Mouse (Mus musculus) thymus, adult 2 months (tissue): ENCODE measurements at regions not wholly inside any gene's neighbourhood (a gene's known extent, or its start where the extent isn't known, plus 50 kb on each side); places are given as distances from the start of the nearest gene placed in this dataset.

ENCODE experiments used
- DNase-seq: peaks from one replicate; pipeline ENCODE4 v3.0.0; 2021
- H3K27ac ChIP-seq: fragments of 200-500 bp; 2 replicates; pipeline ENCODE4 v1.5.1; 2012; ENCODE audit warnings: low read length, control low read depth; ENCODE audit not compliant: control insufficient read depth, insufficient read depth
- H3K27me3 ChIP-seq: fragments of 200-500 bp; 2 replicates; pipeline ENCODE4 v1.6.1; 2012; ENCODE audit warnings: mild to moderate bottlenecking, low read length, moderate library complexity, mixed read lengths; ENCODE audit not compliant: control insufficient read depth, insufficient read depth
- H3K36me3 ChIP-seq: fragments of 200-500 bp; 2 replicates; pipeline ENCODE4 v1.6.1; 2012; ENCODE audit warnings: mild to moderate bottlenecking, low read length, moderate library complexity; ENCODE audit not compliant: control insufficient read depth, insufficient read depth
- H3K4me1 ChIP-seq: fragments of 200-500 bp; replicated peaks from 2 replicates; pipeline ENCODE4 v1.6.1; 2012; ENCODE audit warnings: low read length; ENCODE audit not compliant: control insufficient read depth, insufficient read depth
- H3K4me3 ChIP-seq: fragments of 200-500 bp; 2 replicates; pipeline ENCODE4 v1.5.1; 2012; ENCODE audit warnings: mild to moderate bottlenecking, low read length, control low read depth, moderate library complexity; ENCODE audit not compliant: control insufficient read depth, insufficient read depth
- CTCF ChIP-seq: fragments of 200-500 bp; IDR thresholded peaks from 2 replicates; pipeline ENCODE4 v1.5.1; 2012; ENCODE audit warnings: mild to moderate bottlenecking, control low read depth, low read length, moderate library complexity, borderline replicate concordance; ENCODE audit not compliant: control insufficient read depth, poor library complexity, insufficient read depth; ENCODE audit errors: extremely low read depth
- POLR2A ChIP-seq: fragments of 200-500 bp; IDR thresholded peaks from 2 replicates; pipeline ENCODE4 v1.6.1; 2012; ENCODE audit warnings: mild to moderate bottlenecking, low read length, control low read depth, moderate library complexity; ENCODE audit not compliant: control insufficient read depth, poor library complexity, insufficient read depth; ENCODE audit errors: extremely low read depth
- WGBS: fragments of 180-500 bp; shearing (Covaris S2); methylation state at CpG from one replicate; pipeline ENCODE4 v1.1.7; 2018; 5-methylcytosine and 5-hydroxymethylcytosine counted together

DNA sequence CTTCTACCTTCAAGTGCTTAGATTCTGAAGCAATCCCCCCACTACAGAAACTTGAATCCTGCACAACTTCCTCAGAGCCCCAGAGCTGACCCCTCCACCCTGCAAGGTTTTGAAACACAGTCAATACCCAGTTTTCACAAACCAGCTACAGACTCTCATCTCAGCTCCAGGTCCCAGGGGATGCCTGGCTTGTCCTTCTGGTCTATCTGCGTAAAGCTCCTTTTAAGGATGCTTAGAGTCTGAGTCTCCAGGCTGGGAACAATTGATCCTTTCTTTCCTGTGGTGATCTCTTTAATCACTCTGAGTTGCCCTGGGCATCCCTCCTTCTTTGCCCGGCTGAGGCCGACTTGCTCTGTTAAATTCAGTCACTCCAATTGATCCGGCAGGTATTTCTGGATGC lies 500.4 kb downstream of the Med13l start:
- no peak overlapping the region for H3K4me3 ChIP-seq
- no peak for TF ChIP-seq POLR2A
- TF ChIP-seq CTCF, result no peak
- no peak overlapping the region for H3K27ac ChIP-seq
- no peaks in the 10 kb centered on the region for H3K4me1 ChIP-seq
- H3K36me3 ChIP-seq, result no peaks in the 10 kb centered on the region
- no peak for DNase-seq
- H3K27me3 ChIP-seq, result no peaks in the 10 kb centered on the region
- WGBS, result 93% methylated on average over 4 of the region's 4 CpGs

DNA sequence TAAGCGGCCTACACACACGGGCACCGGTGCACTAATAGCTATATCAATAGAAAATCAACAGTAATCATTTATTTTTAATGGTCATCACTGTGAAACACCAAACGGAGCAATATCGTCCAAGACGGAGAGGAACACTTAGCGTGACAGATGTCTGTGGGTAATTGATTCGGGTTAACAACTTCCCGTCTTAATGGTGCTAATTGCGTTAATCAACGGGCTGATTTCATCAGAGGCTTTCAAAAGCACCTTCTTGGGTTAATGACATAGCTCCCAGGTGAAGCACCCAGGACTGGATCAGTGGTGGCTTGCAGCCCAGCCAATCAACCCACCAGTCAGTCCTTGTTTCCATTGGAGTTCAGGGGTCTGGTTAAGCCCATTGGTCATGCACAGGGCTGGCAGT lies 502.0 kb downstream of the Med13l start:
- no peak for DNase-seq
- Histone ChIP-seq H3K4me3 (no peak overlapping the region), H3K36me3 (no peaks in the 10 kb centered on the region), H3K27ac (no peak overlapping the region), H3K27me3 (no peaks in the 10 kb centered on the region), H3K4me1 (no peaks in the 10 kb centered on the region)
- TF ChIP-seq POLR2A (no peak), CTCF (no peak)
- WGBS, result 96% methylated on average over 11 of the region's 11 CpGs

DNA sequence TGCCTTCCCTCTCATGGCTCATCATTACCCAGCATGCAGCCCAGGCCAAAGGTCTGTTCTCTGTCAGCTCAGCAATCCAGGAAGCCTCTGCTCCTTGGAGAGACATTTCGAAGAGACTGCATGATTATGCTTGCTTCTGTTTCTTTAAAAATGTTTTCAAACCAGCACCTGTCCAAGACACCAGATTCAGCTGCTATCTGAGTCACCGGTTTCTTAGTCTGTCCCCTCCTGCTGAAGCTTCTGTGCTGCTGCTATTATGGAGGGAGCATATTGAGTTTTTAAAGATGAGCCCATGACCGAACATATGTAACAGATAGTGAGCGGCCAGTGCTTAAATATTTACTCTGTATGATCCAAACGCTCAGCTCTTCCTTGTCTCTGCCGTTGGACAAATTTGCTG lies 506.2 kb downstream of the Med13l start:
- no peak for DNase-seq
- H3K36me3 ChIP-seq, result no peaks in the 10 kb centered on the region
- H3K4me1 ChIP-seq, result no peaks in the 10 kb centered on the region
- H3K27me3 ChIP-seq, result no peaks in the 10 kb centered on the region
- H3K27ac ChIP-seq, result no peak overlapping the region
- no peak for TF ChIP-seq POLR2A
- TF ChIP-seq CTCF, result no peak
- no peak overlapping the region for H3K4me3 ChIP-seq
- WGBS, result 86% methylated on average over 6 of the region's 6 CpGs

DNA sequence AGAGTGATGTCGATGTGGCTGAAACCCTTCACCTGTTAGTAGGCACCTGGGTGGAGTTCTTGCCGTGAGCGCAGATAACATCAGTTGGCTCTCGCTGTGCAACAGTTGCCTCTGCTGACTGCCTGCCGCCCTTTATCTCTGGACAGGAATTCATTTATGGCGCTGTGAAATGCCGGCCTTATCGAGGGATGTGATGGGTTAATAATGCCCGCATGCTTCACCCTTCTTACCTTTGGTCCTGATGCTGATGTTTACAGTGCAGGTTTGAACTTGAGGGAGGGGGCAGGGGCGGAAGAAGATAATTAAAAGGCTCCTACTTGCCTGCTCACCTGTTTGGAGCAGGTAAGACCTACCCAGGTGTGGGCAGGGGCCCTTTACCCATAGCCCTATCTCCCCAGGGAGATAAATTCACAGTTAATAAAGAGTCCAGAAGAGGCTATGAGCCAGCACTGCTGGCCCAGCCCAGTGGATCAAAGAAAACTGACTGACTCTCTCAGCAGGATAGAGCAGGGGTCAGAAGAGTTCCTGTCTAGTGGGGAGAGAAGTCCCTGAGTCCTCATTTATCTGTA lies 509.4 kb downstream of the Med13l start:
- Histone ChIP-seq H3K4me1 (no peaks in the 10 kb centered on the region), H3K27ac (no peak overlapping the region), H3K27me3 (no peaks in the 10 kb centered on the region), H3K4me3 (no peak overlapping the region), H3K36me3 (no peaks in the 10 kb centered on the region)
- TF ChIP-seq POLR2A (no peak), CTCF (no peak)
- no peak for DNase-seq
- 82% methylated on average over 10 of the region's 10 CpGs for WGBS

GRCm38 (mm10) chr5:119072712-119073111 lies 512.2 kb downstream of the Med13l start:
- H3K36me3 ChIP-seq, result no peaks in the 10 kb centered on the region
- TF ChIP-seq CTCF (no peak), POLR2A (no peak)
- no peaks in the 10 kb centered on the region for H3K27me3 ChIP-seq
- H3K4me1 ChIP-seq, result no peaks in the 10 kb centered on the region
- no peak overlapping the region for H3K4me3 ChIP-seq
- no peak for DNase-seq
- WGBS, result 96% methylated on average over 14 of the region's 14 CpGs
- H3K27ac ChIP-seq, result no peak overlapping the region

DNA sequence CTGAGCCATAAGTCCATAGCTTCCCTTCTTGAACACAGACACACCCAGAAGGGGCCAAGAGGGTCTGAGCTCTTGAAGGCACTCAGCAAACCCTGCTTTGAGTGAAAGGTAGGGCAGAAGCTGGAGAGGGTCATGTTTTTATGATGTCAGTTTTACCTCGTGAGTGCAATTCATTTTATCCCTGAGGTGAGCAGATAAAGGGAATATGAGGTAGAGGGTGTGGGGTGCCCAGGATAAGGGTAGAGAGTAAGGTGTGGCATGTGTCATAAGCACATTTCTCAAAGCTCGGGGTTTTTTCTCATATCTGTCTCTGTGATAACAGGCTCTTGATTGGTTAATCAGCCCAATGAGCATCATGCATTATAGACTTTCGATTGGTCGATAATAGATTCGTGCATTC lies 520.3 kb downstream of the Med13l start:
- H3K27ac ChIP-seq, result no peak overlapping the region
- no peaks in the 10 kb centered on the region for H3K36me3 ChIP-seq
- no peak overlapping the region for H3K4me3 ChIP-seq
- no peak for DNase-seq
- no peaks in the 10 kb centered on the region for H3K27me3 ChIP-seq
- no peak for TF ChIP-seq CTCF
- no peak for TF ChIP-seq POLR2A
- H3K4me1 ChIP-seq, result no peaks in the 10 kb centered on the region
- 91% methylated on average over 5 of the region's 5 CpGs for WGBS

DNA sequence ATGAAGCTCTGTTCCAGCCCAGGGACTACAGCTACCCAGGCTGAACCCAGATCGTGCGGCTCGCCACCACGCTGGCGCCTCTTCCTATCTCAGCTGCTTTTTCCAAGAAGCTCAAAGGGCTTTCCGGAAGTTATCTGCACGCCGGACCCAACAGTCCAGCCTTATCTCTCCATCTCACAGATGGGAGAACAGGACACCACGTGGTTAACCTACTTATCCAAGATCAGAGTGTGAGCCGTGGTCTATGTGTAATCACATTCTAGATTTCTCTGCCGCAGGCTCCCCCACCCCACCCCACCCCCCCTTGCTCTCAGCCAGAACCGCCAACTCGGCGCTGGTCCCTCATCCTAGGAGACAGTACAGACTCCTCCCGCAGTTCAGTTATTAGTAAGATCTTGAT lies 522.4 kb downstream of the Med13l start:
- Histone ChIP-seq H3K27me3 (no peaks in the 10 kb centered on the region), H3K4me1 (no peaks in the 10 kb centered on the region), H3K36me3 (no peaks in the 10 kb centered on the region), H3K27ac (no peak overlapping the region), H3K4me3 (no peak overlapping the region)
- TF ChIP-seq POLR2A (no peak), CTCF (no peak)
- 76% methylated on average over 15 of the region's 15 CpGs for WGBS
- no peak for DNase-seq
